Mouse (Mus musculus) urinary bladder, postnatal 10 days (tissue): ENCODE data around the gene Gabrg3.

Experiments
- DNase-seq: peaks from one replicate; pipeline ENCODE4 v3.0.0; 2022; ENCODE audit warnings: low spot score

Gabrg3 gene

GRCm38 (mm10) chr7:57386517-57387340, at the start of gene Gabrg3:
Gene Gabrg3 (minus strand): TSS chr7:57387188.
- no peak for DNase-seq

DNA sequence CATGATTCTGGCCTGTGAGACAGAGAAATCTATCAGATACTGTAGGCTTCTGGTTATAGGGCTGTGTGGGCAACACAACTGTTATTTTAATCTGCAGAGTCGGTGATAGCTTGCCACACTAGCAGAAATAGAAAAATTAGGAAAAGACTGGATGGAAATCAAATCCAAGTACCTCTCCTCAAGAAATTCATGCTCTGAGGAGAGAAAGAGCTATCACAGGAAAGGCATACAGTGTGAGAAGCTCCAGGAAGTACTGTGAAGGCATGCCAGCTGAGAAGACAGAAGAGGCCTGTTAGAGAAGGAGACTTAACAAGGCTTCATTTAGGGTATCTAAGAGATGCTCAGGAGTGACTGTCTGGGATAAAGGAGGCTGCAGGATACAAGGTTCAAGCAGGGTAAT, 35.7 kb upstream of the Gabrg3 start:
- DNase-seq: no peak

DNA sequence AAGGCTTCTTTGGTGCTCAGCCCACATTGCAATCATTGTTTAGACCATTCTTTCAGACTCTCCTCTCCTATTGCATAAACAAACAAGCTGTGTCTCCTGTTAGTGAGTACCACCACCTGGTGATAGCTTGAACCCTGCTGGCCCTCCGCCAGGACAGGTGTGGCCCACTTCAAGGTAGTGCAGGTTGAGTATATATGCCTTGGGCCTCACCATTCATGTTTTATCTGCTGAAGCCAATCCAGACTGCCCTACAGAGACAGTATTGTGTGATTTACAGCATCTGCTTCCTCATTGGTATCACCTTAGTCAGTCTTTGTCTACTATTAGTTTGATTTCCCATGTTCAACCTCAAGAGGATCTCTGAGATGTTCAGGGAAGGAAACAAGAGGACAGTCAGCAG, 34.1 kb upstream of the Gabrg3 start:
- DNase-seq: no peak

DNA sequence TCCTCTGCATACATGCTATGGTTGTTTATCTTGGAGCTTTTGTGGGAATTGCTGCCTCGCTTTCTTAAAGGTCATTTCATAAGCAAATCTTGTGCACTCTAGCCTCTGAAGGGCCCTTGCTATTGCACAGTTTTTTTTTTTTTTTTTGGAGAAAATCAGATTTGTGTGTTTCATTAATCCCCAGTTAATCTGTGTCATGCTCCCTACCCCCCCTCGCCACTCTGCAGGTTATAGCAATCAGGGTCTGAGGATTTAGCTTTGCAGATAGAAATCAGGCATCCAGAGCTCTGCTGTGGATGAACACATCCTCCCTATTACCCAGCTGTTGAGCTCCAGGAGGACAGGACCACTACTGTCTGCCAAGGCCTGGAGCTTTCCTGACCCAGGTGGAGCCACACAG, 32.4 kb upstream of the Gabrg3 start, which contains the start of gene Gabrb3:
Gene Gabrb3, plus strand, starts transcription at position 301 of the 400 bp plus-strand sequence.
- DNase-seq: no peak

- no peak for DNase-seq
These were observed 25.9 kb upstream of the Gabrg3 start for GRCm38 (mm10) chr7:57412896-57413295.

DNA sequence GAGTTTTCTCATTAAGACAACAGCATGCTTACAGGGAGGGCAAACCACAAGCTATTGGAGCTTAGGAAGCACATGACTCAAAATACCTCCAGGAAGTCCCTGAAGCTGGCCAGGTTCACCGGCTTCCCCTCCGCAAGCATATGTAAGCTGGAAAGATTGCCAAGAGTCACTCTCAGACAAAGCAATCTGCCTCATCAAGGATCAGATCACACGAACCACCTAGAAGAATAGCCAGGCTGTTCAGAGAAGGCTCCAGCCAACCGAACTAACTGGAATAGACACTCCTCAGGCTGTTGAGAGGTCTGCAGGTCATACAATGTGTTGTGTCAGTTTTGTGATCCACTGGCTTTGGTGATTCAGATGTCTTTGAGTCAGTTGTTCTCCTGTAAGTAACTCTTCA, 24.2 kb upstream of the Gabrg3 start:
- DNase-seq: no peak

DNA sequence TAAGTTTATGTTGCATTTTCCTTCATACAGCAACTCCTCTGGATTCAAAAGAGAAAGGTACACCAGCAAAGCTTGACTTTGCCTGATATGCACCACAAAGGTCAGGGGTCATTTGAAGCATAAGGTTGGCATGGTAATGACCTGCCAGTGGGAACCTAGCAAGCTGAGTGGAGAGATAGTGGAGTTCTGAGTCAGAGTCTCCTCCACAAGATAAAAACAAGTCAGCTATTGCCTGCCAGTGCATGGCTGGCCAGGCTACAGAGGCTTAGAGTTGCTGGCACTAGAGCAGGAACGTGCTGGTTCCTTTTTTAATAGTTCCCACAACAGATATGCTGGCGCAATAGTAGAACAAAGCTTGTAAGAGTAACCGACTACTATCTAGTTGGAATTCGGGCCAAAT, 6.6 kb upstream of the Gabrg3 start:
- DNase-seq: no peak

GRCm38 (mm10) chr7:57390046-57390445, 3.1 kb upstream of the Gabrg3 start:
- no peak for DNase-seq

GRCm38 (mm10) chr7:57387341-57387654, 310 bp upstream of the Gabrg3 start:
- DNase-seq: no peak

DNA sequence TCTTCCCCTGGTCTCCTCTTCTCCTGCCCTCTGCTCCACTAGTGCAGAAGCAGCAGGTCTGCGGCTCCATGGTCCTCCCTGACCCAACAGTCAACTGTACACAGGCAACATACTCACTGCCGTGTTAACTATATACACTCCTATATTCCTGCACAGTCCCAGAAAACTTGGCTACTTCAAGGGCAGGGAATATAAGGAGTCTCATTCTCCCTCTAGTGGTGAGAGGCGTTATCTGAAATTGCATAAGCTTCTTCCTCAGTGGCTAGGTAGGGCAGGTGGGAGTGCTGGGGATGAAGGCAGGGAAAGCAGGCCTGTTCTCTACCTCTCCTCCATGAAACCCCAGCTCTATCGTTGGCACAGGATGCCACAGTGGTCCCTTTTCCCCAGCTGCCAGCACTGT, 2.9 kb downstream of the Gabrg3 start:
- DNase-seq: no peak

- DNase-seq: no peak
These were observed 21.0 kb downstream of the Gabrg3 start for GRCm38 (mm10) chr7:57366013-57366390.

- no peak for DNase-seq
These were observed 21.6 kb downstream of the Gabrg3 start for GRCm38 (mm10) chr7:57365134-57366012.

DNA sequence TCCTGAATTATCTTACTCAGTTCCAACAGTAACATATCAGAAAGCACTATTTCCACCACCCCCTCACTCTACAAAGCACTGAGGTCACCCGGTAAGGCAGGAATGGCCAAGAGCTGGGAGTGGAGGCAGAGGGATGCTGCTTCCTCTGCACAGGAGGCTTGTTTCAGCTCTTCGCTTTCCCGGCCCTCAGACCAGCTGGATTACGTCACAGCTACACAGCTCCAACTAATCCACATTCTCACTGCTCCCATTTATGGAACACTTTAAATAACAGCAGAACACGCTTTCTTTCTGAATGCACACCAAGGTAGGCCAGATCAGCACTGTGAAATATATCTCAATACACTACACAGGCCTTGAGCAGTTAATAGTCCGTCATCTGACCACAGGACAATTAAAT, 23.2 kb downstream of the Gabrg3 start:
- DNase-seq: no peak

GRCm38 (mm10) chr7:57357871-57358540, 29.0 kb downstream of the Gabrg3 start:
- DNase-seq: no peak

DNA sequence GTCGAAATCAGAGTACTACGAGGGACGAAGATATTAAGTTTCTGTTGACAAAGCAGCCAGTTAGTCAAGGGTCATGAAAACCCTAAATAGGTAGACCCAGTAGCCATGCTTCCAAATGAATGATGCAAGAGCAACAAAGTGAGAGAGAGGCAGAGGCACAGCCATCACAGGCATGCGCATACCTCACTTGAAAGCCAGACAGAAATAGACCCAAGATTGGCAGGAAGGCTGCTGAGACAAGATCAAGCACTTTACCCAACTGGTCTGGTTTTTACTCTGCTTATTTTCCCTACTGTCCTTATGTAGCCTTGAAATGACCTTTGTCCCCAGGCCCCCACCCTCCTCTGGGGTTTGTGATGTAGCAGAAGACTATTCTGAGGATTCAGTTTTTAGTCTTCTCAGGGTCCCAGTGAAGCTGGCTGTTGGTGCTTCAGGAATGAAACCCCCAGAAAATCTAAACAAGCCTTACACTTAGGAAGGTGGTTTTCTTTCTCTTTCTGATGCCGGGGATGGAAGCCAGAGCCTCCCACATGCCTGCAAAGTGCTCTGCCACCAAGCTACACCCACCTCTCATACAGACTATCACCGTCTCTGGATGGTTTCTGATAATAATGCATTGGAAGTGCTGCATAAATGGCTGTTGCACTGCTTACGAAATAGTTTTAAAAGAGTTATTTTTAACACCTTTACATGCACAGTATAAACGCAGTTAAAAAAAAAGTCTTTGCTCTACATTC, 30.3 kb downstream of the Gabrg3 start:
- DNase-seq: no peak

GRCm38 (mm10) chr7:57348774-57349173, 38.2 kb downstream of the Gabrg3 start:
- no peak for DNase-seq

GRCm38 (mm10) chr7:57341910-57342309, 45.1 kb downstream of the Gabrg3 start:
- no peak for DNase-seq

DNA sequence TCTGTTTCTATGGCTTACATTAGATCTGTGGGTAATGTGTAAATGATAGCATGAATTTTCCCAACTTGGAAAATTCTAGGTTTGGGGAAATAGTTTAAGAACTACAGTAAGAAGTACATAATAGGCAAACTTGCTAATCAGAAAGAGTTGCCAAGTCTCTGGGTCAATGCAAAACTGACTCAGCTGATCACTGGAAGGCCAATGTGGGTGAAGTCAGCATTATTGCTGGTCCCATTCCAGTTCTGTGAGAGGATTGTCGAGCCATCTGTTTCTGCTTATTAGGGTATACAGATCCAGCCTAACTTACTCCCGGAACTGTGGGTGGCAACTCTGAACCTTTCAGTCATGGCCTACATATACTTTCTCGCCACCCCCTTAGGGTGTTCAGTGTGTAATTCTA, 55.8 kb downstream of the Gabrg3 start:
- DNase-seq: no peak

DNA sequence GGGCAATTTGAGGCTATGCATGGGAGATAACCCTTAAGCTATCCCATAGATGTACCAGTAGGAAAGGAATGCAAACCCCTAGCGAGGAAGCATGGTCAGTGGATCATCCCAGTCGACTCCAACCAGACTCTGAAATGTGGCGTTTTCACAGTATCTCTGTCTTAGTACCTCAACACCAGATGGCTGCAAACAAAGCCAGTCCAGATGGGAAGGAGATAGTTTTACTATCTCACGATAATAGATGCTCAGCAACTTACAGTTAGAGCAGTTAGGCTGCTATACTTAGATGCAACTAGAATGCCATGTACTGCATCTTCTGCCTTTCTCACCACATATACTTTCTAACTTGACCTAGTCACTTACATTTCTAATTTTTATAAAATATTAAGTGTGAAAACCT, 56.7 kb downstream of the Gabrg3 start:
- no peak for DNase-seq

DNA sequence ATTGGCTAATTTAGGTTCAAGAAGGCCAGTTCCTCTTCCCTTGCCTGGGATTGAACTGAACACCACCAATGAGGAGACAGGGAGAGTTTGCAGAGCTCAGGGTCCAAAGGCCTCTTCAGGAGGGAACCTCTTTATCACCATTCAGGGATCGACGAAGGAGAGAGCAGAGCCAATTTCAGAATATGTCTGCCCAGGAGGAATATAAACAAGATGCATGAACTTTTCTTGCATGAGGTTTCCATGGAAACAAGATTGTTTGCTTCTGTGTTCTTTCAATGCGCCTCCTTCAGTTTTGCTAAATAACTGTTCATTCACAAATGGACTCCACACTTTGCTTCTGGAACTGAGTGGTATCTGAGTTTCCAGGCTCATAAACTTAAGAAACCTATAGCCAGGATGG, 62.5 kb downstream of the Gabrg3 start:
- no peak for DNase-seq

- DNase-seq: no peak
These were observed 64.9 kb downstream of the Gabrg3 start for GRCm38 (mm10) chr7:57322086-57322485.

DNA sequence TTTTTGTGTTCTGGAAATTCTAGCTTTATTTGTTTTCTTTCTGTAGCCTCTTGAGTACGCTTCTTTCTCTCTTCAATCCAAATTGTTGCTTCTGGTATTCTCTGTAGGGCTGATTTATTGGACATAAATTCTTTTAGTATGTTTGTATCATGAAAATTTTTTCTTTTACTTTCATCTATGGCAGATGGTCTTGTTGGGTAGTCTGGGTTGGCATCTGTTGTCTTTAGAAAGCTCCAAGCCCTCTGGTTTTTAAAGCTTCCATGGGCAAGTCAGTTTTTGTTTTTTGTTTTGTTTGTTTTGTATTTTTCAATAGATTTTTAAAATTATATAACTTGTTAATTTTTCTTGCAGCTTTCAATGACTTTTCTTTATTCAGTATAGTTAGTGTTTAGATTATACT, 72.0 kb downstream of the Gabrg3 start:
- DNase-seq: no peak
